Mouse (Mus musculus) right cerebral cortex, postnatal 10 days (tissue): ENCODE data around the gene Hmga1.

Experiments used
- DNase-seq, 2 experiments: peaks; one replicate each; pipeline ENCODE4 v3.0.0; 2021; ENCODE audit warnings: low spot score in 2 of 2

The Hmga1 gene

DNA sequence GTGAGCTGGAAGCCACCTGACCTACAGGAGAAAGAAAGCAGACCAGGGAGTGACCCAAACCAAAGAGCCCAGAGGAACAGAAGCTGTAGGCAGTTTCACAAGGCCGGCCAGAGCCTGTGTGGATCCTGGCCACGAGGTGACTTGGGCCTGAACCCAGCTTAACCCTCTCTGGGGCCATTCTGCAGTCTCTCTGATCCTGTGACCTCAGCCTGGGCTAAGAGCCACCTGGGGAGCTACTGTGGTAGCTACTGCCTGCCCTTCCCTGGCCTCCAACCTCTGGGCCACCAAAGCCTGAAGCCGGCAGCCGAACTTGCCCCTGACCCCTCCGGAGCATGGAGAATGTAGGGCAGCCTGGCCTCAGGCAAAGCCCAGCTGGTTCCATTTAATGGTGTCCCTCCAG is 27.5 kb upstream of the Hmga1 start:
- no peak for DNase-seq

GRCm38 (mm10) chr17:27532095-27532494 is 24.2 kb upstream of the Hmga1 start:
- no peak for DNase-seq

DNA sequence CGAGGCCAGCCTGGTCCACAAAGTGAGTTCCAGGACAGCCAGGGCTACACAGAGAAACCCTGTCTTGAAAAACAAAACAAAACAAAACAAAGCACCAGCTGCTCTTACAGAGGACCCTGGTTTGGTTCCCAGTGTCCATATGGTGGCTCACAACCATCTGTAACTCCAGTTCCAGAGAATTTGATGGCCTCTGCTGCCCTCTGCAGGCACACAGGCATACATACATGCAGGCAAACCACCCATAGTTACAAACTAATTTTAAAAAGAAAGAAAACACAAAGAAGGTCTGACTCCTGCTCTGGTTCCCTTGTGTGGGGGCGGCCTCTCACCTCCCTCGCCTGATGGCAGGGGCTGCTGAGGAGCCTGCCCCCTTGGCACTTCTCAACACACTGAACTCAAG is 22.9 kb upstream of the Hmga1 start:
- no peak for DNase-seq

- peak; percentile 88 to 91 for DNase-seq
These were observed 21.6 kb upstream of the Hmga1 start for GRCm38 (mm10) chr17:27534718-27535117.

DNA sequence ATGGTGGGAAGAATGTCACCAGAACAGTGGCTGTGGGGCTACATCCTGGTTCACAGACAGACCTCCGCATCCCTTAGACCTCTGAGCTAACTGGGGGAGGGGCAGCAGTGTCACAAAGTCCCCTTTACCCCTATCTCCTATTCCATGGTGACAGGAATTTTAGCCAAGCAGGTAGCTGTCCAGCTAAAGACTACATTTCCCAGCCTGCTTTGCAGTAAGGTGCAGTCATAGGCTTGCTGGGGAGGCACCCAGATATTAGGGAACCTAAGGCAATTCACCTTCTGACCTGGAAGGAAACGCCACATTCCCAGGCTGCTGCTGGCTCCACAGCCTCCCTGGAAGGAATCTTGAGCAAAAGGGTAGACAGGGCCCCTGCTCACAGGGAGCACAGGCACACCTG is 15.0 kb upstream of the Hmga1 start:
- peak in 1 of 2 experiments; percentile 16 for DNase-seq

- peak in 1 of 2 experiments; percentile 12 for DNase-seq
These were observed 14.3 kb upstream of the Hmga1 start for GRCm38 (mm10) chr17:27541984-27542383.

- peak; percentile 73 to 83 for DNase-seq
These were observed 11.7 kb upstream of the Hmga1 start for GRCm38 (mm10) chr17:27544551-27544950.

DNA sequence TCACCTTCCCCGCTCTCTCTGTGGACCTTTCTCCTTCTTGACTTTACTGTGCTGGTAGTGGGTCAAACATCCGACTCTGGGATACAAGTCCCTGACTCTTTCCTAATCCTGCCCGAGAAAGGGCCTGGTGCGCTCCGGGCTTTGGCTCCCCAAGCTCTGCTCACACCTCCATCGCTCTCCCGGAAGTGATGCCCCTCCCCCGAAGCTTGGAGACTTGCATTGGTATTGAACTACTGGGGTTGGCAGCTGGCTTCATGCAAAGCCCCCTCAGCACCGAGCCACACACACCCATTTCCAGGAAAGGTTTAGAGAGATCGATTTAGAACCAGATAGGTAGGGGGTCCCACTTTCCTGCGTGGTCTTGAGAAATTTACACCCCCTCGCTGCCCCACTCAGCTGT is 10.3 kb upstream of the Hmga1 start:
- peak in 1 of 2 experiments; percentile 22 for DNase-seq

GRCm38 (mm10) chr17:27546574-27547085 is 9.7 kb upstream of the Hmga1 start:
- no peak for DNase-seq

DNA sequence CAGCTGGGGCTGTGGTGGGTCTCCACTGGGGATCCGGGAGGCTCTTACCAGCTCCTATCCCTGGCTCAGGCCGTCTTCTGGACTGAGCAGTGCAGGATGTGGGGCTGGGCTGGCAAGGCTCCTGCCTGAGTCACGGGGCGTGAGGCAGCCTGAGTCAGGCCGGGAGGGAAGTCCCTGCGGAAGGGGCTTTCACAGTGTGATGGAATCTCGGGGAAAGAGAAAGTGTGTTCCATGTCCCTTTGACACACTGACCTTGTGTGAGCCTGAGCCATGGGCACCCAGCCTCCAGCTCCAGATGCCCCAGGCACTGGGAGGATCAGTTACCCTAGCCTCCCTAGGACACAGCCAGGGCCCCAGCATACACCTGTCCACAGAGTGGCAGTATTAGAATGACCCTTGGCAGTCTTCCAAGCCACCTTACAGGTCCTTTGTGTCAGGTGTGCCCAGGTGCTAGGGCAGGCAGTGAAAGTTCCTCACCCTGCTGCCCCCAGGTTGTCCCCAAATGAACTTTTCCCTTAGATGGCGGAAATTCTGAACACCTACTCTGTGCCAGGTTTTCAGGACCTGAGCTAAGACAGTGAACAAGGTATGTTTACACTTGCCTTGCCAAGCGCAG is 8.9 kb upstream of the Hmga1 start:
- DNase-seq: peak in 1 of 2 experiments; percentile 31

- DNase-seq: no peak
These were observed 7.1 kb upstream of the Hmga1 start for GRCm38 (mm10) chr17:27549234-27549633.

DNA sequence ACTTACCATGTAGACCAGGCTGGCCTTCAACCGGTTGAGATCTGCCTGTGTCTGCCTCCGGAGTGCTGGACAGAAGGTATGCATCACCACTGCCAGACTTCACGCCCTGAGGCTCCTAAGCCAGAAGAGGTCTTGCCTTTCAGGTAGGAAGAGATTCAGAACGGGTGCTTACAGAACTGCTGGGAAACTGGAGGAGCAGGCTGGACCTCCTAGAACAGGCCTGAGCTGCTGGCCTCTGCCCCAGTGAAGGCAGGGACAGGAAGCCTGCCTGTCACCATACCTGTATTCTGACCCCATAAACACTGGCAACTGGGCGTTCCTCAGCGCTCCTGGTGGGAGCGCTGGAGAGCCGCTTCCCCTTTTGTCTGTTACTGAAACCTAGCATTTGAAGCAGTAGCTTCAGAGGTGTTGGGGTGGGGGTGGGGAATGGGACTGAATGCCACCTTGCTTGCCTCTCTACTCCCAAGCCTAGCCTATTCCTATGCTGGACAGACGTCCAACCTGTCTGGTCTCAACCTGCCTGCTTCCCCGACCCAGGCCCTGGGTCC is 4.8 kb upstream of the Hmga1 start:
- DNase-seq: no peak

DNA sequence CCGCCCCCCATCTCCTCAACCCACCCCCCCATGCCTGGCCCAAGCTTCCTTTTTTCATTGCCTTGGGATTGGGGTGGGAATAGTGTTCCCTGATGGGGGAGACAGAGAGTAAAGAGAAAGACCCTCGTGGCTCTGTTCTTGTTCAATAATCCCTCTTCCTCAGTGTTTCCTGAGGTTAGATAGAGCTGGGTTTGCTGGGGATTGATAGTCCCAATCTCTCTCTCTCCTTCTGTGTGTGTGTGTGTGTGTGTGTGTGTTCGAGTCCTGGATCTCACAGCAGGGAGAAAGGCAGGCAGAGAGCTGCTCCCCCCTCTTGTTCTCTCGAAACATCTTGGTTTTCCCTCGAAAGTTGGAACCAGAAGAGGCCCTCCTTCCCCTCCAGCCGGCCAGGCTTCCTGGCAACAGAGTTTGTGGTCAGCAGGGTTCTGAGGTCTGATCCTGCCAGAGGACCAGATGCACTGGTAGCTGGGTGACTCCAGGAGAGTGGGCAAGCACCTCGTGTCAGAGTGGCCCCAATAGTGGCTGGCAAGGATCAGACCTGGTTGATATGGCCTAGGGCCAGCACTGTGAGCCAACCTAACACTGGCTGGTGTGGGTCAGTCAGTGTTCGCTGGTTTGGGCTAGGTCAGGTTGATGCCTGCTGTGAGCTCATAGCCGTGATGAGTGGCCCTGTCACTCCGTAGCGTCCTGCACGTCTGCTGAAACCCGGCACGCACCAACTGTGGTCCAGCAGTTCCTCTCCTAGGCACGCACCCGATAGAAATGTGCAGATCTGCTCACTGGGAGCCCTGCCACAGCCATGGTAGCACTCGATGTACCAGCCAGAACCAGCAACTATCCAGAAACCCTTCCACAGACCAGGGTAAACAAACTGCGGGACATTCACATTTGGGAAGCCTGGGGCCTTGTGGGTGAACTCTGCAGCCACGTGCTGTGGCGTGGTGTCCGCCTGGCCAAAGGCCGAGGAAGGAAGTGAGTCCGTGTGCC is 3.8 kb upstream of the Hmga1 start:
- no peak for DNase-seq

DNA sequence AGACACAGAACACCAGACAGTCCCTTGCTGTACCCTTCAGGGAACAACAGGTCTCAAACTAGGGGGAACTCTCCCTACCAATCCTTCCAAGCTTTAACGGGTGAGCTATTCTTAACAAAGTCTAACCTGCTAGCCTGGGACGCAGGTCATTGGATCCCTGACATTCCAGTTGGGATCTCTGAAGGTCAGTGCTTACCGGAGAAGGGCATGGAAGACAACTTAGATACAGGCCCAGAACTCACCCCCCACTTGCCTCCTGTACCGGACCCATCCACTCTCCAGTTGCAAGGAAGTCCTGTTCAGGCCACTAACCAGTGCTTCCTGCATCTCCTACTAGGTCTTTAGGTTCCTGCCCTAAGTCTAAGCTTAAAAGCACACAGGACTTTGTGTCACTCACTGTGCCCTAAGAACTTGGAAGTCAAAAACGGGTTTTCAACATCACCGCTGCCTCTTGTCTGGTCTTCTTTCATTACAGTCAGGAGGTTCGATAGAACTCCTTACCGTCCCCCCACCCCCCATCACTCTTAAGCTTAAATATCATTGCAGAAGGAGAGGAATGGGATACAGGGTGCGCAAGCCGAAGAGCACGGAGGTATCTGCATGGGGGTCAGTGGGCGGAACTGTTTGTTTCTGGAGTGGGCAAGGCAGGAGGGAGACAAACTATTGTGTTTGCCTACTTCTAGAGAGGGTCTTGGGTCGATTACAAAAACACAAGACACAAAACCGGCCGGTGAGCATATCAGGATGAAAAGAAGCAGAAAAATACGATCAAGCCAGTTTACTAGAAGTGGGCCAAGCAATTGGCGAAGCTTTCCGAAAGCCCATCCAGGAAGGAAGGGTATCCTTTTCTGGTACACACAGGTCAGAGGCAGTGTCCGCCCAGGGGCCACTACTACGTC is 2.0 kb upstream of the Hmga1 start:
- no peak for DNase-seq

DNA sequence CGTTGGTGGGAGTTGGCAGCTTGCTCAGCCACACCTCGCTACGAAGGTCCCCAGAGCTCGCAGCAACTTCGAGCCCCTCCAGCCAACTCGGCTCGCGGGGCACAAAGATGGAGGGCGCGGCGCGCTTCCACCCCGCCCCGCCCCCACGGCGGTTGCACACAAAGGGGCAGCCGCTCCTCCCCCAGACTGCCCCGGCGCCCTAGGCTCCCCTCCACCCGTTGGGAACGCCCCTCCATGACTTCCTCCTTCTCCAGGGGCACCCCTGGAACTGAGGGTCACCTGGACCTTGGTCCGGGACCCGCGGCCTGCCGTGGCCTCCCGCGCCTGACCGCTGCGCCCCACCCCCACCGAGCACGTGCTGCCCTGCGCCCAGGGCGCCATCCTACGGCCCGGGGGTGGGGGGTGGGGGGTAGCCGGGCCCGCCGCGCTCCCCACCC is 1.2 kb upstream of the Hmga1 start:
- no peak for DNase-seq

- DNase-seq: peak in 1 of 2 experiments; percentile 69
These were observed 655 bp upstream of the Hmga1 start for GRCm38 (mm10) chr17:27555512-27556172.

DNA sequence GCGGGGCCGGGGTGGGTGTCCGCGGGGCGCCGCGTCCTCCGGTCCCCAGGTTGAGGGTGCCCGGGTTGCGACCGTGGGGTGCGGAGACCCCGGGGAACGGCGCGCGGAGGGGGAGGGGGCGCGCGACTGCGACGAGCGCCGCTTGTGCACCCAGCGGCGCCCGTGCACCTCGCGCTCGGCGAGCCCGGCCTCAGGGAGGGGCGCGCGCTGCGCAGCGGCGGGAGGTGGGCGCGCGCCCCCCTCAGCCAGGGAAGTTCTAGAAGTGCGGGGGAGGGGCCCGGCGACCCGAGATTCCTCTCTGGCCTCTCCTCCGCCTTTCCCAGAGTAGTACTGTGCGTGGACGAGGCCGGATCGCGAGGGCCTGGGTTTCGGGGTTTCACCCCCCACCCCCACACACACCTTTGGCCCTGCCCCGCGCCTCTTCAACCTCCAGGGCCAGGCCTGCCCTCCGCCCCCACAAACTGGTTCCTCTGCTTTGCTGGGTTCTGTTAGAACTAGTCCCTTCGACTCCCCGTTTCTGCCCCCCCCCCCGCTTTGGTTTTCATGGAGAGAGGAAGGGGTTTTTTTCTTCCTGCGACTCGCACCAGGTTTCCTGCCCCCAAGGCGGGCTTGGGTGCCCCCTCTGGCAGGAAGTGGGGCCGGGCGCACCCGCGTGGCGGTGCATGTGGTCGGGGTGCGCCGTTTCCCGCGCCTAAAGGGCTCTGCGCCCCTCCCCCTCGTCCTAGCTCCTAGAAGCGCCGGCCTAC is 1.1 kb downstream of the Hmga1 start:
- DNase-seq: peak in 1 of 2 experiments; percentile 72

- DNase-seq: no peak
These were observed 1.8 kb downstream of the Hmga1 start for GRCm38 (mm10) chr17:27557927-27558661.

GRCm38 (mm10) chr17:27558845-27559244 is 2.5 kb downstream of the Hmga1 start:
- DNase-seq: no peak
